Mouse (Mus musculus): ENCODE measurements around the gene Bank1. TPM values are rescaled to one million over a fixed set of nuclear protein-coding genes. Genes with fewer than 3 reads are reported as not detected.
"Not testable (repeated sequence)": the region's sequence is repeated elsewhere in the genome, so short reads cannot be mapped to it uniquely, and the experiment has no call there.

The Bank1 gene
- total and polyA plus RNA-seq, 2 experiments from 2014 or later: 0.43 to 0.66 TPM

DNA sequence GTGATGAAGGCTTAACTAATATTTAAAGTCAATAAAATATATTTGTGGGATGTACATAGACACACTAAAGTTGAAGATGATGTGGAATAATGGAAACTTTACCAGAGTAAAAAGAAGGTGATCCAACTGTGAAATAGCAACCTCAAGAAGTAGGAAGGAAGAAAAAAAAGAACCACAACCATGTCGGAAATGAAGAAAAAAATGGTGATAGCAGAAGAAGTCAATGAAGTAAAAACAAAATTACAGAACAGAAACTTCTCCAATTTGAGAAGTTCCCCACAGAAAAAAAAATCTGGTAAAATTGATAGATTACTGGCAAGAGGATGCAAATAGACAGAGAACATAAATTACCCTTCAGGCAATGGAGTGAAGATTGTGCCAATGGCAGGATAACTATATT lies 21.4 kb upstream of the Bank1 start:
- Histone ChIP-seq H3K4me3 (ENCODE audit: low read depth, low read length) (no peak overlapping the region), H3K27ac (ENCODE audit: low read depth, low read length) (no peak overlapping the region), H3K27me3 (ENCODE audit: insufficient read depth, low read length) (no peaks in the 10 kb centered on the region), H3K4me1 (ENCODE audit: insufficient read depth, low read length) (no peaks in the 10 kb centered on the region), H3K9me3 (ENCODE audit: low read length) (no peaks in the 10 kb centered on the region), H3K36me3 (ENCODE audit: insufficient read depth, low read length) (no peaks in the 10 kb centered on the region), H3K9ac (replicated peaks; ENCODE audit: low read length, poor library complexity, severe bottlenecking) (no peak overlapping the region), H3K4me2 (ENCODE audit: low read depth, low read length, poor library complexity, severe bottlenecking) (no peak overlapping the region)
- DNase-seq (ENCODE audit: low spot score) (no peak), ATAC-seq (ENCODE audit: low FRiP score) (no peak)
- 92% methylated on average over 1 of the region's 1 CpGs for WGBS
- TF ChIP-seq CTCF (IDR thresholded peaks at IDR 0.05): no peak

DNA sequence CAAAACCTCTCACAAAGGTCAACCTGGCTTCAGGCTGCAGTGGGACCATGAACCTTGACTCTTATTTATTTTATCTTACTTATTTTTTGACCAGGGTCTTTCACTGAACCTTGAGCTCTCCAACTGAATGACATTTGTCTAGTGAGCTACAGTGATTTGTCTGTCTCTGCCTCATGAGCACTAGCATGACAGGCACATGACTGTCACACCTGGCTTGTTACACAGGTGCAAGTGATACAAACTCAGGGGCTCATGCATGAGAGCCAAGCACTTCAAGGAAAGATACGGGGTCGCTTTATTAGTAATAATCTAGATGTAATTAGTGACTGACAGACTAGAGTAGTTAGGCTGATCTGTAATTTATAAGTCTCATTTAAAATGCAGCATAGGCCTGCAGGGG lies 16.0 kb upstream of the Bank1 start:
- no peaks in the 10 kb centered on the region for H3K9me3 ChIP-seq (ENCODE audit: low read length)
- no peaks in the 10 kb centered on the region for H3K27me3 ChIP-seq (ENCODE audit: insufficient read depth, low read length)
- no peak overlapping the region for H3K9ac ChIP-seq (replicated peaks; ENCODE audit: low read length, poor library complexity, severe bottlenecking)
- H3K4me2 ChIP-seq (ENCODE audit: low read depth, low read length, poor library complexity, severe bottlenecking): no peak overlapping the region
- no peak for ATAC-seq (ENCODE audit: low FRiP score)
- no peaks in the 10 kb centered on the region for H3K36me3 ChIP-seq (ENCODE audit: insufficient read depth, low read length)
- DNase-seq (ENCODE audit: low spot score): no peak
- 80% methylated on average over 2 of the region's 2 CpGs for WGBS
- no peak overlapping the region for H3K27ac ChIP-seq (ENCODE audit: low read depth, low read length)
- no peaks in the 10 kb centered on the region for H3K4me1 ChIP-seq (ENCODE audit: insufficient read depth, low read length)
- no peak for TF ChIP-seq CTCF (IDR thresholded peaks at IDR 0.05)
- H3K4me3 ChIP-seq (ENCODE audit: low read depth, low read length): no peak overlapping the region

DNA sequence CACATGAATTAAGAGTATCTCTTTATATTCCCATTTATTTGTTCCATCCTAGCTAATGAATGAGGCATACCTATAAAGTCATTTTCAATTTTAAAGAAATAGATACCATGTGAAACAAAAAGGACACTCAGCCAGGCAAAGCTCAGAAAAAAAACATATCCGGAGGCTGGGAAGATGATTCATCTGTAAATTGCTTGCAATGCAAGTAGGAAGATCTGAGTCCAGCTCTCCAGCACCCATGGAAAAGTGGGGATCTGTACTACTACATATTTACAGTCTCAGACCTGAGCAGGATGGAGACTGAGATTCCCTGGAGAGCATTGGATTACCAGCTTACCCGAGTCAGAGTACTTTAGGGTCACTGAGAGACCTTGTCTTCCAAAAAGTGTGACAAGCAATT lies 14.0 kb upstream of the Bank1 start:
- H3K9me3 ChIP-seq (ENCODE audit: low read length): no peaks in the 10 kb centered on the region
- 77% methylated on average over 2 of the region's 2 CpGs for WGBS
- H3K27ac ChIP-seq (ENCODE audit: low read depth, low read length): no peak overlapping the region

DNA sequence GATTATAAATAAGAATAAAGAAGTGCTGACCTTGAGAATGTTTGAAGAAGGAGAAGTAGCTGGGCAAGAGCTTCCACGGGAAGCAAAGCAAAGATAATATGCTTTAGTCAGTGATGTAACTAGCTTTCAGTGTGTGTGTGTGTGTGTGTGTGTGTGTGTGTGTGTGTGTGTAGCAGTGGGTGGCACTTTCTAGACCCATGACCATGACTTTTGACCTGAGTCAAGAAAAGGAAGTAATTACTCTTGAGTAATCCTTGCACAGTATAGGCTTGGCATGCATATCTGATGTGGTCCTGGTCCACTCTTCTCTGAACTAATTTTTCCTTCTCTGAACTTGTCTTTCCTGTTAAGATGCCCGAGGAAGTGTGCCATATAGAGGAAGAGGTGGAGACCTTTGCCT lies 5.3 kb upstream of the Bank1 start:
- Histone ChIP-seq H3K9me3 (ENCODE audit: low read length) (no peaks in the 10 kb centered on the region), H3K36me3 (ENCODE audit: insufficient read depth, low read length) (no peaks in the 10 kb centered on the region), H3K27me3 (ENCODE audit: insufficient read depth, low read length) (no peaks in the 10 kb centered on the region), H3K4me3 (ENCODE audit: low read depth, low read length) (no peak overlapping the region), H3K27ac (ENCODE audit: low read depth, low read length) (no peak overlapping the region), H3K4me2 (ENCODE audit: low read depth, low read length, poor library complexity, severe bottlenecking) (no peak overlapping the region), H3K4me1 (ENCODE audit: insufficient read depth, low read length) (no peaks in the 10 kb centered on the region), H3K9ac (replicated peaks; ENCODE audit: low read length, poor library complexity, severe bottlenecking) (no peak overlapping the region)
- no peak for DNase-seq (ENCODE audit: low spot score)
- WGBS: 69% methylated on average over 2 of the region's 2 CpGs
- no peak for ATAC-seq (ENCODE audit: low FRiP score)
- no peak for TF ChIP-seq CTCF (IDR thresholded peaks at IDR 0.05)

More for the DNA sequence above, 14.0 kb upstream of the Bank1 start:
- no peak for TF ChIP-seq CTCF (IDR thresholded peaks at IDR 0.05)
- ATAC-seq (ENCODE audit: low FRiP score) (no peak), DNase-seq (ENCODE audit: low spot score) (no peak)
- Histone ChIP-seq H3K9ac (replicated peaks; ENCODE audit: low read length, poor library complexity, severe bottlenecking) (no peak overlapping the region), H3K4me1 (ENCODE audit: insufficient read depth, low read length) (no peaks in the 10 kb centered on the region), H3K4me2 (ENCODE audit: low read depth, low read length, poor library complexity, severe bottlenecking) (no peak overlapping the region), H3K27me3 (ENCODE audit: insufficient read depth, low read length) (no peaks in the 10 kb centered on the region), H3K36me3 (ENCODE audit: insufficient read depth, low read length) (no peaks in the 10 kb centered on the region), H3K4me3 (ENCODE audit: low read depth, low read length) (no peak overlapping the region)

DNA sequence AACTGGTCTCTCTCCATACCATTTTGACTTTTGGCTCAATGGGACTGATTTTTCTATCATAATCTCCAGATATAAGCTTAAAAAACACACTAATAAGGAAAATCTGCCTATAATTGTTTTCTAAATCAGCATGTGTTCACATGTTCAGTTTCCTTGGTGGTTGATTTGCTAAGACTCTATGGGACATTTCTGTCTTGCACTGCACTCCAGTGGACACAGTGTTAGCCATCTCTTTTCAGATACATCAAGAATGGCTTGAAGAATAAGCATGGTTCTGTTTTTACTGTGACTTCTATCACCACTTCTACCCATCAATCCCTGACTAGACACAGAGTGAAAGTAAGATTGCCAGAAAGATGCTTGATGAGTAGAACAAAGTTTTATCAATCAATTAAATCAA lies 4.2 kb upstream of the Bank1 start:
- TF ChIP-seq CTCF (IDR thresholded peaks at IDR 0.05): no peak
- H3K27ac ChIP-seq (ENCODE audit: low read depth, low read length): no peak overlapping the region
- no peaks in the 10 kb centered on the region for H3K36me3 ChIP-seq (ENCODE audit: insufficient read depth, low read length)
- H3K4me1 ChIP-seq (ENCODE audit: insufficient read depth, low read length): no peaks in the 10 kb centered on the region
- H3K9me3 ChIP-seq (ENCODE audit: low read length): no peaks in the 10 kb centered on the region
- no peak for ATAC-seq (ENCODE audit: low FRiP score)
- no peak for DNase-seq (ENCODE audit: low spot score)
- no peak overlapping the region for H3K9ac ChIP-seq (replicated peaks; ENCODE audit: low read length, poor library complexity, severe bottlenecking)
- no peak overlapping the region for H3K4me3 ChIP-seq (ENCODE audit: low read depth, low read length)
- H3K4me2 ChIP-seq (ENCODE audit: low read depth, low read length, poor library complexity, severe bottlenecking): no peak overlapping the region
- no peaks in the 10 kb centered on the region for H3K27me3 ChIP-seq (ENCODE audit: insufficient read depth, low read length)

DNA sequence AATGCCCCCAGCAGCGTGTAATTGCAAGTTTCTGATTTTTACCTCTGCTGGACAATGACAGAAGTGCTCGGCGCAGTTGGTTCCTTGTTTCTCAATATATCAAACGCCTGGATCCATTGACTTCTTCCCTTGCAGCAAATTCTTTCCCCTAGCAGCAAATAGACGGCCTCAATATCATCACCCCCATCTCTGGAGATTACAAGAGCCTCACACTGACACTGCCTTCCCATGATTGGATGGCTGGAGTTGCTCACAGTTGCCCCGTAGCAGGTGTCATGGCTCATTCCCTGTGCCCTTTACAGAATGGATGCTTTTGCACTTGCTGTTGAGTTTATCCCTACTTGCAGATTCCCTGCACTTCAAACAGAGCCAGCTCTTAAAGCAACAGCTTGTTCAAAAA lies 3.3 kb upstream of the Bank1 start:
- DNase-seq (ENCODE audit: low spot score): no peak
- no peak overlapping the region for H3K4me2 ChIP-seq (ENCODE audit: low read depth, low read length, poor library complexity, severe bottlenecking)

DNA sequence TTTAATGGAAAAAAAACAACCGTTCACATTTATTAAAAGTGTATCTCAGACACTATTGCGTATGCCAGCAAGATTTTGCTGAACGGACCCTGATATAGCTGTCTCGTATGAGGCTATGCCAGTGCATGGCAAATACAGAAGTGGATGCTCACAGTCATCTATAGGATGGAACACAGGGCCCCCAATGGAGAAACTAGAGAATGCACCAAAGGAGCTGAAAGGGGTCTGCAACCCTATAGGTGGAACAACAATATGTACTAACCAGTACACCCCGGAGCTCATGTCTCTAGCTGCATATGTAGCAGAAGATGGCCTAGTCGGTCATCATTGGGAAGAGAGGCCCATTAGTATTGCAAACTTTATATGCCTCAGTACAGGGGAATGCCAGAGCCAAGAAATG lies 1.1 kb downstream of the Bank1 start:
- H3K27ac ChIP-seq (ENCODE audit: low read depth, low read length); DNase-seq (ENCODE audit: low spot score); H3K4me3 ChIP-seq (ENCODE audit: low read depth, low read length); ATAC-seq (ENCODE audit: low FRiP score); H3K36me3 ChIP-seq (ENCODE audit: insufficient read depth, low read length); H3K9me3 ChIP-seq (ENCODE audit: low read length); H3K4me2 ChIP-seq (ENCODE audit: low read depth, low read length, poor library complexity, severe bottlenecking); H3K27me3 ChIP-seq (ENCODE audit: insufficient read depth, low read length); H3K9ac ChIP-seq (replicated peaks; ENCODE audit: low read length, poor library complexity, severe bottlenecking); H3K4me1 ChIP-seq (ENCODE audit: insufficient read depth, low read length): not testable (repeated sequence)
- 92% methylated on average over 6 of the region's 6 CpGs for WGBS

More for the DNA sequence above, 3.3 kb upstream of the Bank1 start:
- WGBS: 31% methylated on average over 6 of the region's 6 CpGs
- Histone ChIP-seq H3K4me3 (ENCODE audit: low read depth, low read length) (no peak overlapping the region), H3K27me3 (ENCODE audit: insufficient read depth, low read length) (no peaks in the 10 kb centered on the region), H3K27ac (ENCODE audit: low read depth, low read length) (no peak overlapping the region), H3K9me3 (ENCODE audit: low read length) (no peaks in the 10 kb centered on the region), H3K4me1 (ENCODE audit: insufficient read depth, low read length) (no peaks in the 10 kb centered on the region), H3K36me3 (ENCODE audit: insufficient read depth, low read length) (no peaks in the 10 kb centered on the region), H3K9ac (replicated peaks; ENCODE audit: low read length, poor library complexity, severe bottlenecking) (no peak overlapping the region)
- no peak for ATAC-seq (ENCODE audit: low FRiP score)
- TF ChIP-seq CTCF (IDR thresholded peaks at IDR 0.05): no peak

All from midbrain, postnatal 0 days (tissue).